Mouse (Mus musculus): ENCODE results near the gene Satb2. TPM values are rescaled to one million over a fixed set of nuclear protein-coding genes. Genes with fewer than 3 reads are reported as not detected.

The Satb2 gene
- total and polyA plus RNA-seq, 3 experiments: 2.0 to 3.9 (median 2.1) TPM

GRCm38 (mm10) chr1:56900187-56900586 lies 78.3 kb downstream of the Satb2 start:
- Histone ChIP-seq H3K27me3 (replicated peaks) (no peaks in the 10 kb centered on the region), H3K79me2 (replicated peaks; ENCODE audit: control insufficient read depth, extremely low read depth, insufficient read depth, poor library complexity, severe bottlenecking) (no peaks in the 10 kb centered on the region), H3K4me2 (ENCODE audit: insufficient read depth, low read depth, poor library complexity, severe bottlenecking) (no peak overlapping the region), H3K27ac (ENCODE audit: insufficient read depth, low read depth) (no peak overlapping the region), H3K9ac (ENCODE audit: insufficient read depth, low read depth) (no peak overlapping the region), H3K36me3 (replicated peaks in 1 of 2; ENCODE audit: control insufficient read depth in 1 of 2, insufficient read depth in 1 of 2, low read length in 1 of 2) (peaks cover 21 to 39% of the 10 kb centered on the region in 2 experiments), H3K4me3 (replicated peaks in 1 of 3; ENCODE audit: low read depth in 2 of 3, low read length in 2 of 3, poor library complexity in 1 of 3) (no peak overlapping the region), H3K9me3 (replicated peaks; ENCODE audit: low read length) (no peaks in the 10 kb centered on the region), H3K4me1 (ENCODE audit: control insufficient read depth in 1 of 2, insufficient read depth in 2 of 2) (no peaks in the 10 kb centered on the region)
- in situ Hi-C loops (cut with MboI; ENCODE audit: low pct_ligation_motif_present, low pct_unique_long_range_greater_than_20kb, low sequenced_read_pairs) (no loop called here), dilution Hi-C loops (cut with MboI; ENCODE audit: extremely low pct_ligation_motif_present, extremely low pct_unique_long_range_greater_than_20kb, low sequenced_read_pairs) (no loop called here)
- no peak for DNase-seq (ENCODE audit: extremely low read depth)
- TF ChIP-seq MAFK (IDR thresholded peaks at IDR 0.05; ENCODE audit: insufficient replicate concordance, low read length): no peak
- no peak for TF ChIP-seq POLR2AphosphoS2 (IDR thresholded peaks at IDR 0.05; ENCODE audit: low read depth, low read length)
- TF ChIP-seq ETS1 (conservative IDR thresholded peaks at IDR 0.05; ENCODE audit: low read depth, low read length): no peak
- TF ChIP-seq CHD2 (IDR thresholded peaks at IDR 0.05; ENCODE audit: low read length): no peak
- no peak for TF ChIP-seq EP300 (IDR thresholded peaks at IDR 0.05; ENCODE audit: low read length)
- no peak for TF ChIP-seq RAD21 (IDR thresholded peaks at IDR 0.05; ENCODE audit: low read depth, low read length)
- no peak for TF ChIP-seq E2F4 (IDR thresholded peaks at IDR 0.05; ENCODE audit: insufficient replicate concordance, low read depth, low read length)
- TF ChIP-seq USF1 (IDR thresholded peaks at IDR 0.05; ENCODE audit: low read depth, low read length): no peak

- H3K9me3 ChIP-seq (replicated peaks; ENCODE audit: low read length): no peaks in the 10 kb centered on the region
Observed at GRCm38 (mm10) chr1:56898606-56899396, 79.6 kb downstream of the Satb2 start.

More at GRCm38 (mm10) chr1:56898606-56899396, 79.6 kb downstream of the Satb2 start:
- dilution Hi-C loops (cut with MboI; ENCODE audit: extremely low pct_ligation_motif_present, extremely low pct_unique_long_range_greater_than_20kb, low sequenced_read_pairs) (no loop called here), in situ Hi-C loops (cut with MboI; ENCODE audit: low pct_ligation_motif_present, low pct_unique_long_range_greater_than_20kb, low sequenced_read_pairs) (no loop called here)
- Histone ChIP-seq H3K9ac (ENCODE audit: insufficient read depth, low read depth) (no peak overlapping the region), H3K4me3 (replicated peaks in 1 of 3; ENCODE audit: low read depth in 2 of 3, low read length in 2 of 3, poor library complexity in 1 of 3) (no peak overlapping the region), H3K27ac (ENCODE audit: insufficient read depth, low read depth) (no peak overlapping the region), H3K79me2 (replicated peaks; ENCODE audit: control insufficient read depth, extremely low read depth, insufficient read depth, poor library complexity, severe bottlenecking) (no peaks in the 10 kb centered on the region), H3K4me1 (ENCODE audit: control insufficient read depth in 1 of 2, insufficient read depth in 2 of 2) (no peaks in the 10 kb centered on the region), H3K4me2 (ENCODE audit: insufficient read depth, low read depth, poor library complexity, severe bottlenecking) (no peak overlapping the region), H3K36me3 (replicated peaks in 1 of 2; ENCODE audit: control insufficient read depth in 1 of 2, insufficient read depth in 1 of 2, low read length in 1 of 2) (peaks cover 19 to 49% of the 10 kb centered on the region in 2 experiments), H3K27me3 (replicated peaks) (no peaks in the 10 kb centered on the region)
- TF ChIP-seq POLR2A (IDR thresholded peaks at IDR 0.05; ENCODE audit: low read depth, low read length) (no peak), ELF1 (IDR thresholded peaks at IDR 0.05; ENCODE audit: low read depth, low read length) (no peak), SMC3 (IDR thresholded peaks at IDR 0.05; ENCODE audit: low read depth, low read length) (no peak), TCF12 (IDR thresholded peaks at IDR 0.05; ENCODE audit: low read depth, low read length) (no peak), USF1 (IDR thresholded peaks at IDR 0.05; ENCODE audit: low read depth, low read length) (no peak), IRF4 (IDR thresholded peaks at IDR 0.05; ENCODE audit: low read depth, low read length) (no peak), EP300 (IDR thresholded peaks at IDR 0.05; ENCODE audit: low read length) (no peak), KAT2A (IDR thresholded peaks at IDR 0.05; ENCODE audit: insufficient replicate concordance, low read length) (no peak), CTCF (conservative IDR thresholded peaks at IDR 0.05 in 1 of 2, IDR thresholded peaks at IDR 0.05 in 1 of 2; ENCODE audit: low read depth in 2 of 2, low read length in 2 of 2) (no peak), JUN (IDR thresholded peaks at IDR 0.05; ENCODE audit: insufficient read depth, low read depth, low read length) (no peak), UBTF (IDR thresholded peaks at IDR 0.05; ENCODE audit: low read depth, low read length) (no peak), ZC3H11A (IDR thresholded peaks at IDR 0.05; ENCODE audit: low read depth, low read length) (no peak), MAFK (IDR thresholded peaks at IDR 0.05; ENCODE audit: insufficient replicate concordance, low read length) (no peak), ZMIZ1 (IDR thresholded peaks at IDR 0.05; ENCODE audit: low read depth, low read length) (no peak), MXI1 (IDR thresholded peaks at IDR 0.05; ENCODE audit: low read depth, low read length) (no peak), POLR2AphosphoS2 (IDR thresholded peaks at IDR 0.05; ENCODE audit: low read depth, low read length) (no peak)
- DNase-seq (ENCODE audit: extremely low read depth): no peak

Measured in CH12.LX (cell line).